Mouse (Mus musculus) adrenal gland, adult (tissue): ENCODE measurements at regions not wholly inside any gene's neighbourhood (a gene's known extent, or its start where the extent isn't known, plus 50 kb on each side); places are given as distances from the start of the nearest gene placed in this dataset.

Experiments used
- DNase-seq, 2 experiments: peaks; one replicate each; pipeline ENCODE4 v3.0.0; 2022 to 2023; ENCODE audit warnings: low spot score in 1 of 2; ENCODE audit not compliant: inconsistent age in 2 of 2

DNA sequence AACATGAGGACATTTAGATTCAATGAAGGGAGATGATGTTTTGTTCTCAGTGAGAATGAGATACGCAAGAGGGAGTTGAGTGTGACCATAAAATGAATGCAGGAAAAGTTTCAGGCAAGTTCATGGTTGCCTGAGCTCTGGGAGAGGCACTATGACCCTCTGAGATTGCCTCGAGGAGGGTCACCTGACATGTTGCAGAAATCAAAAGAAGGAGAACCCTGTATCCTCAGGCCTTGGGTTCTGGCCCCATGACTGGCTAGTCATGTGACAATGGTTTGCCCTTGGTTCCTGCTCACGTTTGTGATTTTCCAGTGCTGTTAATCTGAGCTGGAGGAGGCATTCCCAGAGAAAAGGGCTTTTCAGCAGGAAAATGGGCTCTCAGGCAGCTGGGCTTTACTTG, 98.9 kb downstream of the Mab21l3 start:
- DNase-seq = peak in 1 of 2 experiments; percentile 39

DNA sequence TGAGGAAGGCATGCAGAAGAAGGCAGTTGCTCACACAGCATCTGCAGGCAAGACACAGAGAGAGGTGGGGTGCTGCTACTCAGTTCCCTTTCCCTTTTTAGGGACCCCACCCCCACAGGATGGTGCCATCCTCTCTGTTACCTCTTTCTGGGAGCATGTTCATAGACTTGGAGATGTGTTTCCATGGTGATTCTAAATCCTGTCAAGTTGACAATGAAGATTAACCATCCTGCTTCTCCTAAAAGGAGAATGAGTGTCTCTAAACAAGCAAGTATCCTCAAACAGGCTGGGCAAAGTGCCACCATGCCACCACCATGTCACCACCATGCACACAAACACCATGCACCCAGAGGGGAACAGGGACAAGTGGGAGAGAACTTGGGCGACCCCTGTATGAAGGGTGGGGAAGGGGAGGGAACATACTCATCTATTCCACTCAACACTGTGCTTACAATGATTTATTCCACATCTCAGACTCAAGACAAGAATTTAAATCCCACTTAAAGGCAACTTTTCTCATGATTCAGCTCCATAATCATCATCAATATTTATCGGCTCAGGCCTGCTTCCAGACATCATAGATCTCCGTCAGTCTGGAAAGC, 99.6 kb downstream of the Mab21l3 start:
- DNase-seq = no peak

DNA sequence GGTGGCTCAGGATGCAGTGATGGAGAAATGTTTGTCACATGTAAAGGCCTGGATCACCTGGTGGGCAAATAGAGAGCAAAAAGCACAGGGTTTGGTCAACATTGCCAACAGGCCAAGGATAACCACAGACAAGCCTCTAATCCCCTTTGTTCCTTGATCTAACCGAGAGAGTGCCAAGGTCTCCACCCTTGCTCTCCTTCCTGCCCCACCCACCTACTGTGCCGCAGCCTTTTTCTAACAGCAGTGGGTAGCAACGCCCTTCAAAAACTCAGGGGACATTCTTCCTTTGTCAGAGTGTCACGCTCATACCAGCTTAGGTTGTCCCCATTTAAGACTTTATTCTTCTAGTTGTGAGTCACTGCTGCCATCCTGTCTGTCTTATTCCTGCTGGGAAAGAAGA, 100.6 kb downstream of the Mab21l3 start:
- no peak for DNase-seq

DNA sequence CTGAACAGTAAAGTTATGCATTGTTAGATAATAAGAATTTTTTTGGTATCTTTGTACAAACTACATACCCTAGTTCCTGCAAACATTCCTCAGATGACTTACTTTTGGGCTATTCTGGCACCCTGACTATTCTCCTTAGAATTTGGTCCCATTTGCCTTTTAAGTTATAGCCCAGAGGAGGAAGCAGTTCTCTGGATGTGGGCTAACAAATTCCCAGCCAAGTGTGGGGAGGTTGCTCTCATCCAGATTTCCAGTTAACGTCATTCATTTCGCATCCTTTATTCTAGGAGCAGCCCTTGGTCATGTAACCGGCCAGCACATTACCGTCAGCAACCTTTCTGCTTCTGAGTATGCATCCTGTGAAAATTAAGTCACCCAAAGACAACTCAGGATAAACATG, 107.9 kb downstream of the Mab21l3 start:
- DNase-seq = no peak

DNA sequence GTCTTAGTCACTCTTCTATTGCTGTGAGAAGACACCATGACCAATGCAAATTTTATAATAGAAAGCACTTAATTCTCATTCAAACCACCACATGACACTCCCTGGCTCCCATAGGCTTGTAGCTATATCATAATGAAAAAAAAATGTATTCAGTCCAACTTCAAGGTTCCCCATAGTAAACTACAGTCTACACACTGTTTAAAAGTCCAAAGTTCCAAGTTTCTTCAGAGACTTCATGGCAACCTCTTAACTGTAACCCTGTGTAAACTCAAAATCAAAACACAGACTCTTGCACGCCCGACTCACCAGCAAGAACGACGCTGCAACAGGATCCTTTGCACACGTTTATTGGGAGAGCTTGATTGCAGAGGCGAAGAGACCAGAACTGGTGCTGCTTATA, 111.6 kb downstream of the Mab21l3 start:
- no peak for DNase-seq

DNA sequence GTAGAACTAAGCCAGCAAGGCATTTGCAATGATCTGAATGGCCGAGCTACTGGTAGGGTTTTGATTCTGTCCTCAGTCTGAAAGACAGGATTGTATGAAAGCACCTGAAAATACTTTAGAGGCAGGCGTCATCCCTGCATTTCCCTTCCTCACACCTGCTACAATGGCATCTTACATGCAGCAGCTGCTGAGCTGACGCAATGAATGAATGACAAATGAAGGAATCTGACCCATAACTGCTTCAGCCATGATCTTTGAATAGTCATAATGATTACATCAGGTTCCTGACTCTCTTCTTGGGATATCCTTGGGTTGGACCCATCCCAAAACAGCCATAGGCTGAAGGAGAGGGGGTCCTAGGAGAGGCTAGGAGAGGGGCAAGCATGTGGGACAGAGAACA, 119.7 kb downstream of the Mab21l3 start:
- DNase-seq = no peak

DNA sequence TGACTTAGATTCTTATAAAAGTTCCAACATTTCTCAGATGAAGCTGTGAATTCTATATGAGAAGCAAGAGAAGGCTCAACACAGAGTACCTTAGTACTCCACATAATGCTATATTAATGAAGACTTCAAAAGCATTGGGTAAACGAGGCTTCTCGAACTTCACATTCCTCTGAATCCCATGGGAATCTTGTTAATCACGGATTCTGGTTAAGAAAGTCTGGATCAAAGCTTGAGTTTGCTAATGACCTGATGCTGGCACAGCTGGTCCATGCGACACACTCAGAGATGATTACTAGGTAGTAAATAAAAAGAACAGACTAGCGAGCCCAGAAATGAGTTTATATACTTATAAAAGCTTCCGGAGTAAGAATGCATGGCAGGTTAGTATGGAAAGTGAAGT, 118.4 kb upstream of the Atp1a1 start:
- no peak for DNase-seq

DNA sequence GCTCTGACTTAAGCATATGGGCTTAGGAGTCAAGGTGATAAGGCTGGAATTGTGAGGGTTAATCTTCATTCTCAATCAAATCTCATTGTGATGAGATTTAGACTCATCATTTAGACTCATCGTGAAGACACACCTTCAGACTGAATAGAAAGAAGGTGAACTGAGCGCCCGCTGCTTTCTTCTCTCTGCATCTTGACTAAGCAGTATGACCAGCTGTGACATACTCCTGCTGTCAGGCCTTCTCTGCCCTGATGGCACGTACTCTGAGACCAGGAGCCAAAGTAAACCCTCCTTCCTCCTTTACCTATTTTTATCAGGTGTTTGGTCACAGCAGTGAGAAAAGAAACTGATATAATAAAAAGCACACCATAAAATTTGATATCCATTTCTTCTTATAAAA, 117.5 kb upstream of the Atp1a1 start:
- no peak for DNase-seq

DNA sequence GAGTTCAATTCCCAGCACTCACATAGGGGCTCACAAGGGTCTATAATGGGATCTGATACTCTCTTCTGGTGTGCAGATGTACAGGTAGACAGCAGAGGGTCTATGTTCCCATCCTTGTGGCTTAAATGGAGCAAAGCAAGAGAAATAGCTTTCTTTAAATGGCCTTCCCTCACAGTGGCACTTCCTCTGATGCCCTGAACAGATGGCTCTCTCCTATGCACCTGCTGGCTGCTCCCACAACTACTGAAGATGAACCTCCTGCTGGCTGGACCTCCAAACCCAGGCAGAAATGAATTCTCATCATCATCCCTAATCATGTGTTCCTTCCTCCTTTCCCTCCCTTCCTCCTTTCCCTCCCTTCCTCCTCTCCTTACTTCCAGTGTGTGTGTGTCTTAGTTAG, 110.9 kb upstream of the Atp1a1 start:
- no peak for DNase-seq

DNA sequence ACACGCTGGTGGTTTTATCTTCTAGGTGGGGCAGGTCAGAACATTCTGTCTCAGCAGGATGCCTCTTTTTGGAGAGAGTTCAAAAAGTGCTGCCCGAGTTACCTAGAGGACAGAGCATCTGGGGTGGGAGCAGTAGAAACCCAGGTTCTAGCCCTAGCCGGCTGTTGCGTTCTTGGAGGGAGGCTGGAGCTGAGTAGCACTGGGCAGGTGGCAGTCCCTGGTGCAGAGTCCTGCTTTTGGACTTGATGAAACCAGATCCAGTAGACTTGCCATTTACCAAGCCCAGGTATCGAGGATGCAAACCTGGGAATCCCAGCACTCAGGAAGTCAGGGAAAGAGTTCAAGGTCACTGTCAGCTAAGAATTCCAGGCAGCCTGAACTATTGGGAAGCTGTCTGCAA, 110.3 kb upstream of the Atp1a1 start:
- no peak for DNase-seq

DNA sequence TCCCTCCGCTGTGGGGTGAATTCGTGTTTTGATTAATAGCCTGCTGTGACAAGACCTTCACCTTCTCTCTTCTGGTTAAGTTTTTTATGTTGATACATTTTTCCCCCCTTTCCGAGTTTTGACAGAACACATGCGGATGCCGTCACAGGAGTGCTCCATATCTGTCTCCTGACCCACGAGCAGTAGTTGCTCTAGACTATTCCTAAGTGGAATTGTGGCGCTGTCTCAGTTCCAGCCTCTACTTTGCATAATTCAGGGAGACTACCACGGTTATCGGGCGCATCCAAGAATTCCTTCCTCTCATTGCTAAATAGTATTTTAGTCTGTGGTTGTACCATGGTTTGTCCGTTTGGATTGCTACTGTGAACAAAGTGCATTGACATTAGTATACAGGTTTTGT, 109.2 kb upstream of the Atp1a1 start:
- DNase-seq = no peak

DNA sequence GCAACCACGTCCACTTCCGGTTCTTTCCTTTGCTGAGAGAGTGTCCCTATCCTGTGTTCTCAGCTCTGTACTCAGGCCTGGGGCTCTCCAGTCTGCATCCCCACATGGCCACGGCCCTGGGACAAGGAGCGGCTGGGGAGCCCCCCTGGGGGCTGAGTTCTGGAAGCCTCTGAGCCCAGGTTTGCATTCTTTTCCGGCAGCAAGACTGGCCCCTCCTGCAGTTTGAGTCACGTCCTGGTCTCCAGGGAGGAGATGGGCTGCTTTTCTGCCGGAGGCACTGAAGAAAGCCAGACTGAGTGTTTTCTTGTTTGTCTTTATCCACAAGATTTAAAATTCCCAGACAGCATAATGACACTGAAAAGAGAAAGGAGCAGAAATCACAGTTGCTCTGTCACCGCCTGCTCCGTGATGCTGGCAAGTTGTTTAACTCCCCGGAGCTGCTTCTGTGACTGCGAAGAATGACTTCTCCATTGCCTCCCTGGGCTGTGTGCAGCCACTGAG, 108.7 kb upstream of the Atp1a1 start:
- DNase-seq = peak in 1 of 2 experiments; percentile 57

DNA sequence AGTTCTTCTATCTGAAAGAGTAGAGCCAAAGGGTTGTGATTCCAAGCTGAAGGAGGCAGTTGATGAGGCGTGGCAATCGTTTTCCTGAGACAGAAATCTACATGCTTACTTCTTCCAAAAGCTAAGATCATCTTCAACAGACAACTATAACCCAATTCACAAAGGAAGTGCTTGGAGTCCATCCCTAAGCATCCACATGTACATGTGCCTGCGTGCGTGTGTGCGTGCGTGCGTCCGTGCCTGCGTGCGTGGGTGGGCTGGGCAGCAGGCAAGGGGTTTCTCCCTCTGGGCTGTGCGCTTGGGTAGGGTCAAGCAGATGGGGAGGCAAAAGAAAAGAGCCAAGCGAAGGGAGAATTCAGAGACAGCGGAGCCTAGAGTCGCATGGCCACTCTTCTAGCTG, 108.2 kb upstream of the Atp1a1 start:
- DNase-seq = no peak

DNA sequence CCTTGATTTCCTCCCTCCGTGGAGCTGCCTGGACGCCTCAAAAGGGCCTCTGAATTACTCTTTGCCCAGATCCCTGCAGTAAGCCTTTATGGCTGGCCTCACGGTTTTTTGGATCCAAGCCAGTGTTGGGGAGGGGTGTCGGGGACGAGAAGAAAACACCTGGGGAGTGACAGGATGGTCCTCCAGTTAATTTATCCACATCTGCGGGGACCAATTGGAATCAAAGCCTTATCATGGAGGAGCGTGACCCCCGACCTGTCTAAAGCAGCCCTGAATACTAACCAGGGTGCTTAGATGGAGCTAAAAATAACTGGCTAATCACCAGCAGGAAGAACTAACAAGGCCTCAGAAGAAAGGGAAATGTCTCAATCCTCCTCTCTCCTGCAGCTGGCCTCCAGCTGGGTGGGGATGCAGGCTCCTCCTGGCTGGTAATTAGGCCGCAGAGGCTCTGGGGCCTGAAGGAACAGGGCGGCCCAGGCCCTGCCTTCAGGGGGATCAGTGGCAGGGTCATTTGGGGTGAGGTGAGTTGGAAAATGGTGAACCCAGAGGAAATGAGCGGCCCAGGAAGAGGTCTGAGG, 107.2 kb upstream of the Atp1a1 start:
- DNase-seq = peak in 1 of 2 experiments; percentile 58

DNA sequence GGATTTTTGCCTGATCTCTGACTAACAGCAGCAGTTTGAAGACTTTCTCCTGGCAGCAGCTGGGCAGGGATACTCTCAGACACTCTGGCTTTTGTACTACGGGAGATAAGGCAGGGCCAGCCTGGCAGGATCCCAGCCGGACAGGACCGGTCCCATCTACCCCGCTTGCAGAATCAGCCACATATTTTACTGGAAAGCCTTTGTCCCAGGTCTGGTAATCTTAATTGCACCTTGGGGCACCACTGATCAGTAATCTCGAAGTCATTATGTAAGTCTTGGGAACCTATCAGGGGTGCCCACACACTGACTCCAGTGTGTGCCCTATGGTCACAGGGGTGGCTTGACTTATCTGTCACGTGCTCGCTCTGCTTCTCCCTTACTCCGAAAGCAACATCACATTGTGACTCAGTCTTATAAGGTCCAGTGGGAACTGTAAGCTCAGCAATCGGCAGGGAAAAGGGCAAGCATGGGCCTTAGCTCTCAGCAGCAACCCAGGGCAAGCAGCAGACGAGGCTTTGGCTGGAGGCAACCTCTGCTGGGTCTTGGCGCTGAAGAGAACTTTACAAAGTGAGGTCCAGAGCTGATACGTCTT, 105.0 kb upstream of the Atp1a1 start:
- peak; percentile 82 to 86 for DNase-seq

DNA sequence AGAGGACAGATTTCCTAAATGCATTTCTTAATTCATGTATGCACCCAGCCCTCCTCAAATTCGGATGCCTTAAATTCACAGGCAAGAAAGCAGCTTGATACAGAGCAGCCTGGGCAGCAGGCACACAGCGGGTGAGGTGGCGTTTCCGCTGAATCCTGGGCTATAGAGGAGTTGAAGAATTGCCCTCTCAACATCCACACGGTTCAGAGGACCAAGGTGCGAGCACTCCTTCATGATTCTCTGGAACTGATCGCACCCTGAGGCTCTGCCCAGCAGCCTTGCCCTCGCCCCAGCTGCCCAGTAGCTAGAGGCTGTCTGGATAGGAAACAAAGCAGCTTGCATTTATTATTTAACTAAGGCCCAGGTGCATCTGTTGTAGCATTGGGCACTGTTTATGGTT, 104.3 kb upstream of the Atp1a1 start:
- no peak for DNase-seq

DNA sequence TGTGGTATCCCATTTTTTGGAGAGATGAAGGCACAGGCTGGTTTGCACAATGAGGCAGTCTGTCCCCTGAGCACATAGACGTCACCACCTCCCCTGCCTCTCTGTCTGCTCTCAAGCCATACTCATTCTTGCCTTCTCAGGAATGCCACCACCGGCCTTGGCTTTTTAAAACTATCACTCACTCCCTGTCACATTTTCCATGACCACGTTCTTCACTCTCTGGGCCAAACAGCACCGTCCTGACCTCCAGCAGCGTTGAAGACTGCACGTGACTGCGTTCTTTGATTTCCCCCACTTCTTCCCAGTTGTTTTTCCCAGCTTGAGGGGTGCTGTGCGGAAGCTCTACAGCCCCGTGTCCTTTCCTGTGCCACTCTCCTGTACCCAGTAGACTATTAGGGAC, 100.4 kb upstream of the Atp1a1 start:
- peak; percentile 92 to 96 for DNase-seq

DNA sequence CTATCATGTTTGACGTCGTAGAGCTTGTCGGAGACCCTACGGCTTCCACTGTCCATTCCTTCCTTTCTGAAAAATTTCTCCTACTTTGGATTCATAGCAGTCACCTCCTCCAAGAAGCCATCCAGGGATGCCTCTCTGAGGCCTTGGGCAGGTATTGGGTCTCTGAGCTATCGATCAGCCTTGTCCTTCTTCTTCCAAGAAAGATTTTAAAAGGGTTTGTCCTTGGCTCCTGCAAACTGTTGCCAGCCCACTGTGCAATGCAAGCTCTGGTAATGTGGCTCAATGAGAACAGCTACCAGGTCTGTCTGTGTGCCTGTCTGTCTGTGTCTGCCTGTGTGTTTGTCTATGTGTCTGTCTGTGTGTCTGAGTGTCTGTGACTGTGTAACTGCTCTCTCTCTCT, 99.8 kb upstream of the Atp1a1 start:
- DNase-seq = peak; percentile 52 to 78

DNA sequence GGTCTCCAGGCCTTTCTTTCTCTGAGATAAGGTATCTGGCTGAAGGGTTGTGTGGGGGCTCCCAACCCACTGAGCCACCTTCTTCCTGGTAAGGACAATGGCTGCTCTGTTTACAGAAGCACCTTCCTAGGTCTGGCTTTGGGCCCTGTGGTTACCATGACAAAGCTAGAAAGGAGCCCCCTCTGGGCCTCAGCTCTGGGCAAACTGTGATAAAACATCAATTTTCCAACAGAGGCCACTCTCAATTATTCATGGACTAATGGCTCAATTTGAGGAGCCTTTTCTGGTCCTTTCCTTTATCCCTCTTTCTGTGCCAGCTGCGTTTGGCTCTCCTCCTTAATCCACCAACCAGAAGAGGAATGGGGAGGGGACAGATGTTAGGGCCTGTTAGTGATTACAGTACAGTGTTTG, 97.3 kb upstream of the Atp1a1 start:
- DNase-seq = no peak

DNA sequence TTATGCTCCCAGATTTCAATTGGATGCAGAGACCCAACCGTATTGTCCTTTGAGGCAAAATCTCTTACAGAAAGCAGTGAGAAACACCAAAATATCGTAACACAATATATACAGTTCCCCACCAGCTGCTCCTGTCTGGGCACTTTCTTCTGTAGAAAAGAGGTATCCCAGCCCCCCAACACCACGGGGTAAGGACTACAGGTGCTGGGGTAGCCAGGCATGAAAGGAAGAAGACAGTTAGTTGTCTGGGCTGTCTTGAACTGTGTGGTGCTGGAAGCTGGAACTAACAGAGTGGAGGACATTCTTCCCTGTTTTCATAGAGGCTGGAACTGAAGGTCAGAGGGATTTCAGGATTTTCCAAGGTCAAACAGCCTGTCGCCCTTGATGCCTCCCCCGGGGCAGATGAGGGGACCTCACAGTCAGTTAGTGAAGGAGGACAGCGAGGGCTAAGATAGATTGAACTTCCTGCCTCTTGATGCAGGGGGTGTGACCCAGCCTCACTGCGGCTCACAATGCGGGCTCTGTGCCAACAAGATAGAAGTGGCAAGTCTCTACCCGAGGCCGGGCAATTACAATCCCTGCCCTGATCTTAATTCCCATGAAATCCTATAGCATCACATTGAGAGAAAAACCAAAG, 96.6 kb upstream of the Atp1a1 start:
- DNase-seq = peak; percentile 61 to 83

DNA sequence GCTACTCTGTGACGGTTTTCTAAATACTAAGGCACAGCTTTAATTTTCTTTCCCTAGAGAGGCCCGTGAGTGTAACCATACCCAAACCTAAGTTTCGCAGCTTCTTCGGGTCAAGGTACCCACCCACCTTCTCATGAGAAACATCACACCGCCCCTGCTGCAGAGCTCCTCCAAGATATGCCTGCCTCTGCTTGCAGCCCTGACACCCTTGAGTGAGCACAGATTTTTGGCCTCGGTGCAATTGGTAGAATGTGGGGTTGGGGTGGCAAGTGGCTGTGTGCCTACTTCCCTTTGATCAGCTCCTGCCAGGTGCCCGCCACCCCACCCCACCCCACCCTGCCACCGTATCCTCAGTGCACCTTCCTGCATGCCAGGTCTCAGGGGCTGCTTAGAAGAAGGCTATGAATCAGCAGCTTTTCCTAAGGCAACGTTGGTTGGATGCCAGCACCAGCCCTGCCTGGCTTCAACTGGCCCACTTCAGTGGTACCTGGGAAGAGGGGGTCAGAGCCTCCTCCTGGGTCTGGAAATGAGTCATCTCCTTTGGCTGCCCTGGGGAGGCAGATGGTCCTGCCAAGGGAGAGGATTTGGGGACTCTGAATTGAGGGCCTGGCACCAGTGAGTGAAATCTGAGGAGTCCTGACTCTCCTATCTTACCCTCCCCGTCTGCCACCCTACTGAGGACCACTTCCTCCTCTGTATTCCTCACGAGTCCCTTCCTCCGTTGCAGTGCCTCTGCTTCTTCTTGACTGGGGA, 95.6 kb upstream of the Atp1a1 start:
- DNase-seq = peak; percentile 49 to 75

DNA sequence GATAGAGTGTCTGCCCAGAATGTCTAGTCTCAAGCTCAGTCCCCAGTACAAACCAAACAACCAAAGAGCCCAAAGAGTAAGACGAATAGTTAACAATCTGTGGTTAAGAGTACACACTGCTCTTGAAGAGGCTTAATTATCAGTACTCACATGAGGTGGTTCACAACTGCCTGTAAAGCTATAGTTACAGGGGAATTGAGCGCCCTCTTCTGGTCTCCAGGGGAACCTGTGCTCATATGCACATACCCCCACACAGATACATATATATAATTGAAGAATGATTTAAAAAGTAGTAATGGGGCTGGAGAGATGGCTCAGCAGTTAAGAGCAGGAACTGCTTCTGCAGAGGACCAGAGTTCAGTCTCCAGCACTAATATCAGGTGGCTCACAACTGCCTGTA, 92.3 kb upstream of the Atp1a1 start:
- no peak for DNase-seq
